Mouse (Mus musculus) hindbrain, postnatal 0 days (tissue): ENCODE results near the gene Evi2. TPM values are rescaled to one million over a fixed set of nuclear protein-coding genes. Genes with fewer than 3 reads are reported as not detected.

Experiments used
- ATAC-seq: fragments of 200-750 bp; cut with Nextera tagmentation; 2 replicates; pipeline ENCODE4 v1.8.0; 2017; ENCODE audit warnings: mild to moderate bottlenecking, moderate TSS enrichment, moderate library complexity
- DNase-seq: peaks from one replicate; pipeline ENCODE4 v3.0.0-alpha.2; 2015; ENCODE audit warnings: low spot score
- H3K27ac ChIP-seq: fragments of 300-500 bp; sonication (generic); 2 replicates; pipeline ENCODE4 v1.5.1; 2014; ENCODE audit warnings: mild to moderate bottlenecking
- H3K27me3 ChIP-seq: fragments of 300-500 bp; sonication (generic); 2 replicates; pipeline ENCODE4 v1.6.1; 2014; ENCODE audit warnings: low read length, mixed read lengths; ENCODE audit not compliant: insufficient read depth
- H3K36me3 ChIP-seq: fragments of 300-500 bp; sonication (generic); 2 replicates; pipeline ENCODE4 v1.6.1; 2014; ENCODE audit warnings: low read length, mixed read lengths; ENCODE audit not compliant: insufficient read depth
- H3K4me1 ChIP-seq: fragments of 300-500 bp; sonication (generic); 2 replicates; pipeline ENCODE4 v1.6.1; 2014; ENCODE audit warnings: antibody characterized with exemption, low read length, mixed read lengths; ENCODE audit not compliant: insufficient read depth
- H3K4me2 ChIP-seq: fragments of 300-500 bp; sonication (generic); 2 replicates; pipeline ENCODE4 v1.6.1; 2014; ENCODE audit warnings: low read depth, mild to moderate bottlenecking, low read length, moderate library complexity, mixed read lengths
- H3K4me3 ChIP-seq: fragments of 300-500 bp; sonication (generic); 2 replicates; pipeline ENCODE4 v1.5.1; 2014; ENCODE audit warnings: low read length
- H3K9ac ChIP-seq: fragments of 300-500 bp; sonication (generic); replicated peaks from 2 replicates; pipeline ENCODE4 v1.6.1; 2014; ENCODE audit warnings: mild to moderate bottlenecking, low read length, moderate library complexity, mixed read lengths
- H3K9me3 ChIP-seq: fragments of 300-500 bp; sonication (generic); 2 replicates; pipeline ENCODE4 v1.6.1; 2016; ENCODE audit warnings: low read length, mixed read lengths
- CTCF ChIP-seq: IDR thresholded peaks from 2 replicates; pipeline ENCODE4 v1.5.1; 2016; ENCODE audit warnings: antibody characterized with exemption, control low read depth, low read depth
- WGBS: fragments of 180-500 bp; shearing (Covaris S2); extraction: QIAGEN DNeasy Blood & Tissue Kit; methylation state at CpG from one replicate; pipeline ENCODE4 v1.1.7; 2014; 5-methylcytosine and 5-hydroxymethylcytosine counted together
- polyA plus RNA-seq: library from polyadenylated mRNA; unstranded; fragments of >200 nt; fragmentation: Nextera tagmentation; extraction: Ambion mirVana; gene quantifications from 2 replicates; pipeline ENCODE4 v1.2.1, GENCODE M21; 2015
- total RNA-seq: library from RNA; depleted of rRNA; stranded (reverse); fragments of >200 nt; gene quantifications from 2 replicates; pipeline ENCODE4 v1.2.3, GENCODE M21; 2014

Evi2 gene
- total and polyA plus RNA-seq, 2 experiments from 2014 or later: 0.16 to 0.54 TPM

DNA sequence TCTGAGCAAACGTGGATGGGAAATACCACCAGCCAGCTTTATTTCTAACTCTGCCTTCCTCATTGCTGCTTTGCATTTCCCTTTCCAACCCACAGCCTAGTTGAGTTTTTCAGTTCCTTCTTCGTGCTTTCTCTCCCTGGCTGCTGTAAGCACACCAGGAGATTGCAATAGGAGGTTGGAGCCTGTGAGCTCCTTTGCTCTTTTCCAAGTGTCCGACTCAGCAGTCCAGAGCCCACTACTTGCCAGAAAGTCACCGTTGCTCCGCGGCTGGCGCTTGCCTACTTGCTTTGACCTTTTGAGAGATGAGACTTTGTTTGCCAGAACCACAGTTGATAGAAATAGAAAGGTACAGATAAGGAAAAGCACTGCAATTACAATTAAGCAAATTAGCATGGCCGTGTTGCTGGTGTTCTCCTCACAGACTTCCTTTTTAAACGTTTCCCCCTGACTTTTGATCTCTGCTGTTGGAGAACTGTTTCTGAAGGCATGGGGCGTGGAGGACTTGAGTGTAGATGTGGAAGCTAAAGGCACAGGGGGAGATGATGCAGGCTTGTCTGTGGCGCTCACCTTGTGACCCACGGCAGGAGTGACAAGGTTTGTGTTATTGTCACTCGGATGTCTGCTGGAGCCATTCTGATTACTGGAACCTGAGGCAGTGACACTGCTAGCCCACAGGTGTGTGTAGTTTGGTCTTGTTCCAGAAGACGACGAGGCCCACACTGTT is 3.2 kb downstream of the Evi2 start:
- H3K4me1 ChIP-seq: 0 out of 2 replicates have a peak, but pooled peaks cover 4% of the 10 kb centered on the region
- no peak overlapping the region for H3K4me3 ChIP-seq
- ATAC-seq: no peak
- no peak overlapping the region for H3K9ac ChIP-seq
- no peak for DNase-seq
- no peaks in the 10 kb centered on the region for H3K27me3 ChIP-seq
- H3K9me3 ChIP-seq: no peaks in the 10 kb centered on the region
- TF ChIP-seq CTCF: no peak
- no peak overlapping the region for H3K27ac ChIP-seq
- WGBS: 77% methylated on average over 15 of the region's 15 CpGs
- H3K4me2 ChIP-seq: no peak overlapping the region
- H3K36me3 ChIP-seq: no peaks in the 10 kb centered on the region

DNA sequence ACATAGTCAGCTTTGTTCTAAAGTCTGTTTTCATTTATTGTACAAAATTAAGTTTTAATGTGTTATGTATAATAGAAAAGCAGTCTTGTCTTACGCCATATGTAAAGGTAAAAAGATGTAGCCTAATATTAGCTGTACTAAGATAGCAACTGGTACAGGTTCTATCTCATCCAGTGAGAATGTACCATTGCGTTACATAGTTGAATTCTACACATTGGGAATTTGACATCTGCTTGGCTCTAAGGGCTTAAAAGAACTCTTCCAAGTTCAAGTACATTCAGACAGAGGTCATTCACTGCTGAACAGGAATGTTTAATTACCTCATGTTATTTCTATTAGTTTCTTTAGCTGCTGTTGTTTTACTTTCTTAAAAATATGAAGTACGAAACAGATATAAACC is 3.8 kb downstream of the Evi2 start:
- Histone ChIP-seq H3K27me3 (no peaks in the 10 kb centered on the region), H3K4me1 (0 out of 2 replicates have a peak, but pooled peaks cover 4% of the 10 kb centered on the region), H3K4me2 (no peak overlapping the region), H3K36me3 (no peaks in the 10 kb centered on the region), H3K27ac (no peak overlapping the region), H3K9ac (no peak overlapping the region), H3K4me3 (no peak overlapping the region), H3K9me3 (no peaks in the 10 kb centered on the region)
- DNase-seq (no peak), ATAC-seq (no peak)
- 91% methylated on average over 3 of the region's 3 CpGs for WGBS
- TF ChIP-seq CTCF: no peak

DNA sequence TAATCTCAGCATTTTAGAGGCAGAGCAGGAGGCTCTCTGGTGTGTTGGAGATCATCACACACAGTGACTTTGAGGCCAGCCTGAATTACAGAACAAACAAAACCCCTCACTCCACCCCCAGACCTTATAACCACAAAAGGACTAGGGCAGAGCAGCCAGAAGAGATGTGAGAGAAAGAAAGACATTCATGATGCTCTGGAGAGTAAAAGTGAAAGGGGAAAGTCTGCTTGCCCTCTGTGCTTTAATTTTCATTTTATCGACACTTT is 6.1 kb downstream of the Evi2 start:
- Histone ChIP-seq H3K4me3 (no peak overlapping the region), H3K4me1 (0 out of 2 replicates have a peak, but pooled peaks cover 4% of the 10 kb centered on the region), H3K27me3 (no peaks in the 10 kb centered on the region), H3K9me3 (no peaks in the 10 kb centered on the region), H3K27ac (no peak overlapping the region), H3K4me2 (no peak overlapping the region), H3K36me3 (no peaks in the 10 kb centered on the region), H3K9ac (no peak overlapping the region)
- WGBS: 83% methylated on average over 1 of the region's 1 CpGs
- no peak for ATAC-seq
- no peak for TF ChIP-seq CTCF
- DNase-seq: no peak

DNA sequence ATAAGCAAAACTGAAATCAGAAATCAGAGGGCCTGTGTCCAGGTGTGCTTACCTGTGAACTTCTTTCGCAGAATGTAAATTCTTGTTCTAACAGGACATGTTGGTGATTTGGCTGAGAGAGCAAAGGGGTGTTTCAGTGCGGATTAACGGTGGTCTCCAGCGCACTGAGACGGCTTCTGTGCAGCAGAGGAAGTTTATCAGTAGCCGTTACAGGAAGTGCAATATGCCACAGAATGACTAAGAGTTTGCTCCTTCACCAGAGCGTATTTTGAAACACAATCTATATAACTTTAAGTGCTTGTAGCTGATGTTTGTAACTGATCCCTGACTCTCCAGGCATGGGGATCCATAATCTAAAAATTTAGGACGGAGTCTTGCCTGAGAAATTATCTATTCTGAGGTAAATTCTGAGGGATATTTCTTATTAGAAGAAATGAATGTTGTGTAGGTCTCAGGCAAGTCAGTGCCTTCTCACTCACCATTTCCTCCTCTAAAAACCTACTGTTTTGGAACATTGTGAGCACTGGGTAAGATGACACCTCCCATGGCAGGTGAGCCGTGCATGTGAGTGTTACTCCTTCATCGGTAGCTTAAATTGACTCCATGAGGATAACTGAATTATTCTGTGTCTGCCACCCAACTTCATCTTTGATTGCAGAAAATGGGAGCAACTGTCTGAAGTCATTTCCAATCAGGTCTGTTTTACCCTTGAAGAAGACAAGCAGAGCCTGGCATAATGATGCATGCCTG is 6.7 kb downstream of the Evi2 start, which contains the start of gene Evi2b:
Gene Evi2b (minus strand): TSS at position 203 of the 750 bp plus-strand sequence.
- H3K4me1 ChIP-seq: 0 out of 2 replicates have a peak, but pooled peaks cover 4% of the 10 kb centered on the region
- H3K36me3 ChIP-seq: no peaks in the 10 kb centered on the region
- no peaks in the 10 kb centered on the region for H3K27me3 ChIP-seq
- H3K4me3 ChIP-seq: no peak within 1 kb of the TSS
- no peak within 1 kb of the TSS for H3K9ac ChIP-seq
- TF ChIP-seq CTCF: no peak
- H3K9me3 ChIP-seq: no peaks in the 10 kb centered on the region
- H3K4me2 ChIP-seq: no peak within 1 kb of the TSS
- peak within 1 kb of the TSS; percentile 7; the same call in 1 of the 2 replicates for H3K27ac ChIP-seq
- no peak for DNase-seq
- 89% methylated on average over 10 of the region's 10 CpGs for WGBS
- no peak for ATAC-seq

DNA sequence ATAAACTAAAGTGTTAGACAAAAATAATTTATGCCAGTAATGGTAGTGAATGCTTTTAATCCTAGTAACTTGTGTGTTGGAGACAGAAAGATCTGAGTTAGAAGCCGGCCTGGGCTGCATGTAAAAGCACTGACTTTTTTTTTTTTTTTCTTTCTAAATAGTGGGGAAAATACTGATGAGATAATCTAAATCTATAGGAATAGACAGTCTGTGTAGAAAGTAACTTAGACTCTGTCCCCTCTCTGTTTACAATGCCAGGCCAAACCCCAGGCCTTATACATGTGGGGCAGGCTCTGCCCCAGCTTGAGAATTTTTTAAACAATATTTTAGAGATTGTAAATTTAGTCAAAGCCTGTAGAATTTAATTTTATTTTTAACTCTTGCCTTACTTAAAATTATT is 7.4 kb downstream of the Evi2 start:
- DNase-seq: no peak
- Histone ChIP-seq H3K27ac (no peak overlapping the region), H3K4me2 (no peak overlapping the region), H3K9ac (no peak overlapping the region), H3K36me3 (no peaks in the 10 kb centered on the region), H3K4me1 (0 out of 2 replicates have a peak, but pooled peaks cover 4% of the 10 kb centered on the region), H3K27me3 (no peaks in the 10 kb centered on the region), H3K4me3 (no peak overlapping the region), H3K9me3 (no peaks in the 10 kb centered on the region)
- no peak for TF ChIP-seq CTCF
- WGBS: 90% methylated on average over 1 of the region's 1 CpGs
- no peak for ATAC-seq

GRCm38 (mm10) chr11:79521930-79522329 is 8.5 kb downstream of the Evi2 start:
- no peaks in the 10 kb centered on the region for H3K9me3 ChIP-seq
- H3K4me3 ChIP-seq: no peak overlapping the region
- H3K27me3 ChIP-seq: no peaks in the 10 kb centered on the region
- DNase-seq: no peak
- no peaks in the 10 kb centered on the region for H3K36me3 ChIP-seq
- ATAC-seq: no peak
- no peak overlapping the region for H3K27ac ChIP-seq
- no peak overlapping the region for H3K9ac ChIP-seq
- H3K4me2 ChIP-seq: no peak overlapping the region
- TF ChIP-seq CTCF: no peak
- 0 out of 2 replicates have a peak, but pooled peaks cover 3% of the 10 kb centered on the region for H3K4me1 ChIP-seq

GRCm38 (mm10) chr11:79520772-79521171 is 9.6 kb downstream of the Evi2 start:
- H3K9me3 ChIP-seq: no peaks in the 10 kb centered on the region
- no peak overlapping the region for H3K9ac ChIP-seq
- no peak overlapping the region for H3K4me2 ChIP-seq
- no peaks in the 10 kb centered on the region for H3K36me3 ChIP-seq
- H3K4me1 ChIP-seq: no peaks in the 10 kb centered on the region
- ATAC-seq: no peak
- no peak for DNase-seq
- TF ChIP-seq CTCF: no peak
- H3K27me3 ChIP-seq: no peaks in the 10 kb centered on the region
- H3K27ac ChIP-seq: no peak overlapping the region
- H3K4me3 ChIP-seq: no peak overlapping the region
